Mouse (Mus musculus): ENCODE data around the gene Nbea.

GRCm38 (mm10) chr3:55816638-55817375 is 366.7 kb downstream of the Nbea start:
- TF ChIP-seq POLR2A (IDR thresholded peaks at IDR 0.05; ENCODE audit: low read depth, low read length) = no peak
- no peak for TF ChIP-seq CTCF (conservative IDR thresholded peaks at IDR 0.05; ENCODE audit: insufficient read depth, insufficient read length, low read depth, low read length)
